Mouse (Mus musculus): ENCODE data around the gene Dnah2. TPM values are rescaled to one million over a fixed set of nuclear protein-coding genes. Genes with fewer than 3 reads are reported as not detected.

Gene Dnah2
- total RNA-seq, 1 experiment: 0.98 TPM

GRCm38 (mm10) chr11:69564391-69564790 lies 15.5 kb upstream of the Dnah2 start:
- peaks cover 26% of the 10 kb centered on the region for H3K36me3 ChIP-seq (ENCODE audit: control insufficient read depth, insufficient read depth, low read length, poor library complexity, severe bottlenecking)
- peak overlapping the region; percentile 70; the same call in 1 of the 2 replicates for H3K27ac ChIP-seq (ENCODE audit: insufficient read depth, low read depth, low read length, poor library complexity, severe bottlenecking)
- peaks cover 19 to 43% of the 10 kb centered on the region in 2 experiments for H3K4me1 ChIP-seq (ENCODE audit: control insufficient read depth in 2 of 2, insufficient read depth in 2 of 2, low read length in 2 of 2, poor library complexity in 1 of 2)
- in situ Hi-C loops (cut with MboI; ENCODE audit: low sequenced_read_pairs in 2 of 2, unreplicated experiment in 2 of 2): no loop called here
- H3K9me3 ChIP-seq (ENCODE audit: control insufficient read depth, insufficient read depth, low read depth, low read length): no peaks in the 10 kb centered on the region
- no peak overlapping the region for H3K9ac ChIP-seq (ENCODE audit: insufficient read depth, low read depth, low read length, poor library complexity, severe bottlenecking)
- no peak overlapping the region for H3K4me3 ChIP-seq (ENCODE audit: insufficient read depth in 1 of 2, low read depth in 1 of 2, low read length in 2 of 2, poor library complexity in 1 of 2, severe bottlenecking in 1 of 2)
- DNase-seq (ENCODE audit: low read depth, low spot score): peak; percentile 85
- 0 out of 2 replicates have a peak, but pooled peaks have one; percentile 25 for TF ChIP-seq ZNF384 (IDR thresholded peaks at IDR 0.05; ENCODE audit: low read depth, low read length)
- no peak for TF ChIP-seq ZC3H11A (IDR thresholded peaks at IDR 0.05; ENCODE audit: borderline replicate concordance, low read depth, low read length)

- H3K9me3 ChIP-seq (ENCODE audit: control insufficient read depth, insufficient read depth, low read depth, low read length): no peaks in the 10 kb centered on the region
- H3K4me3 ChIP-seq (ENCODE audit: insufficient read depth in 1 of 2, low read depth in 1 of 2, low read length in 2 of 2, poor library complexity in 1 of 2, severe bottlenecking in 1 of 2): no peak overlapping the region
- no peak overlapping the region for H3K27ac ChIP-seq (ENCODE audit: insufficient read depth, low read depth, low read length, poor library complexity, severe bottlenecking)
- H3K9ac ChIP-seq (ENCODE audit: insufficient read depth, low read depth, low read length, poor library complexity, severe bottlenecking): peak overlapping the region; percentile 30; the same call in 1 of the 2 replicates
- TF ChIP-seq MAFK (IDR thresholded peaks at IDR 0.05; ENCODE audit: insufficient read depth, low read depth, low read length): no peak
- TF ChIP-seq CHD2 (IDR thresholded peaks at IDR 0.05; ENCODE audit: low read depth, low read length): no peak
- no peak for TF ChIP-seq HCFC1 (IDR thresholded peaks at IDR 0.05; ENCODE audit: borderline replicate concordance, insufficient read depth, low read length)
- no peak for TF ChIP-seq ZNF384 (IDR thresholded peaks at IDR 0.05; ENCODE audit: low read depth, low read length)
- no peak for TF ChIP-seq ZC3H11A (IDR thresholded peaks at IDR 0.05; ENCODE audit: borderline replicate concordance, low read depth, low read length)
- H3K36me3 ChIP-seq (ENCODE audit: control insufficient read depth, insufficient read depth, low read length, poor library complexity, severe bottlenecking): peaks cover 26% of the 10 kb centered on the region
- DNase-seq (ENCODE audit: low read depth, low spot score): no peak
- H3K4me1 ChIP-seq (ENCODE audit: control insufficient read depth in 2 of 2, insufficient read depth in 2 of 2, low read length in 2 of 2, poor library complexity in 1 of 2): peaks cover 19 to 50% of the 10 kb centered on the region in 2 experiments
- in situ Hi-C loops (cut with MboI; ENCODE audit: low sequenced_read_pairs in 2 of 2, unreplicated experiment in 2 of 2): no loop called here
Observed at GRCm38 (mm10) chr11:69563373-69563772, 14.5 kb upstream of the Dnah2 start.

- peaks cover 16 to 48% of the 10 kb centered on the region in 2 experiments; a peak in 3 of 4 replicates for H3K4me1 ChIP-seq (ENCODE audit: control insufficient read depth in 2 of 2, insufficient read depth in 2 of 2, low read length in 2 of 2, poor library complexity in 1 of 2)
Observed at GRCm38 (mm10) chr11:69560896-69561854, 12.3 kb upstream of the Dnah2 start.

GRCm38 (mm10) chr11:69559851-69560765 lies 11.2 kb upstream of the Dnah2 start, which contains the start of gene Efnb3:
Efnb3 (minus strand) TSS chr11:69560205.
- peak within 1 kb of the TSS; percentile 27; the same call in 1 of the 2 replicates for H3K27ac ChIP-seq (ENCODE audit: insufficient read depth, low read depth, low read length, poor library complexity, severe bottlenecking)
- peaks cover 12 to 44% of the 10 kb centered on the region in 2 experiments; a peak in 3 of 4 replicates for H3K4me1 ChIP-seq (ENCODE audit: control insufficient read depth in 2 of 2, insufficient read depth in 2 of 2, low read length in 2 of 2, poor library complexity in 1 of 2)
- H3K9me3 ChIP-seq (ENCODE audit: control insufficient read depth, insufficient read depth, low read depth, low read length): no peaks in the 10 kb centered on the region
- in situ Hi-C loops (cut with MboI; ENCODE audit: low sequenced_read_pairs in 2 of 2, unreplicated experiment in 2 of 2): no loop called here
- H3K4me3 ChIP-seq (ENCODE audit: insufficient read depth in 1 of 2, low read depth in 1 of 2, low read length in 2 of 2, poor library complexity in 1 of 2, severe bottlenecking in 1 of 2): peak within 1 kb of the TSS; percentile 61 to 64
- DNase-seq (ENCODE audit: low read depth, low spot score): no peak
- peak within 1 kb of the TSS; percentile 69 for H3K9ac ChIP-seq (ENCODE audit: insufficient read depth, low read depth, low read length, poor library complexity, severe bottlenecking)
- peaks cover 21% of the 10 kb centered on the region for H3K36me3 ChIP-seq (ENCODE audit: control insufficient read depth, insufficient read depth, low read length, poor library complexity, severe bottlenecking)
- TF ChIP-seq CHD2 (IDR thresholded peaks at IDR 0.05; ENCODE audit: low read depth, low read length): no peak
- TF ChIP-seq MAFK (IDR thresholded peaks at IDR 0.05; ENCODE audit: insufficient read depth, low read depth, low read length): no peak
- no peak for TF ChIP-seq ZNF384 (IDR thresholded peaks at IDR 0.05; ENCODE audit: low read depth, low read length)
- no peak for TF ChIP-seq ZC3H11A (IDR thresholded peaks at IDR 0.05; ENCODE audit: borderline replicate concordance, low read depth, low read length)
- TF ChIP-seq HCFC1 (IDR thresholded peaks at IDR 0.05; ENCODE audit: borderline replicate concordance, insufficient read depth, low read length): no peak

More at GRCm38 (mm10) chr11:69560896-69561854, 12.3 kb upstream of the Dnah2 start:
- peak overlapping the region; percentile 27; the same call in 1 of the 2 replicates for H3K27ac ChIP-seq (ENCODE audit: insufficient read depth, low read depth, low read length, poor library complexity, severe bottlenecking)
- TF ChIP-seq ZNF384 (IDR thresholded peaks at IDR 0.05; ENCODE audit: low read depth, low read length) (no peak), ZC3H11A (IDR thresholded peaks at IDR 0.05; ENCODE audit: borderline replicate concordance, low read depth, low read length) (no peak), CHD2 (IDR thresholded peaks at IDR 0.05; ENCODE audit: low read depth, low read length) (no peak; the same call in 1 of the 2 replicates), HCFC1 (IDR thresholded peaks at IDR 0.05; ENCODE audit: borderline replicate concordance, insufficient read depth, low read length) (no peak), MAFK (IDR thresholded peaks at IDR 0.05; ENCODE audit: insufficient read depth, low read depth, low read length) (no peak)
- no peak for DNase-seq (ENCODE audit: low read depth, low spot score)
- no peak overlapping the region; the same call in 1 of the 2 replicates for H3K9ac ChIP-seq (ENCODE audit: insufficient read depth, low read depth, low read length, poor library complexity, severe bottlenecking)
- 0 out of 4 replicates have a peak overlapping the region, but pooled peaks of 1 of the 2 experiments have one; percentile 61 for H3K4me3 ChIP-seq (ENCODE audit: insufficient read depth in 1 of 2, low read depth in 1 of 2, low read length in 2 of 2, poor library complexity in 1 of 2, severe bottlenecking in 1 of 2)
- no peaks in the 10 kb centered on the region for H3K9me3 ChIP-seq (ENCODE audit: control insufficient read depth, insufficient read depth, low read depth, low read length)
- in situ Hi-C loops (cut with MboI; ENCODE audit: low sequenced_read_pairs in 2 of 2, unreplicated experiment in 2 of 2): no loop called here
- peaks cover 22% of the 10 kb centered on the region for H3K36me3 ChIP-seq (ENCODE audit: control insufficient read depth, insufficient read depth, low read length, poor library complexity, severe bottlenecking)
